Mouse (Mus musculus): ENCODE results near the gene C9orf72. TPM values are rescaled to one million over a fixed set of nuclear protein-coding genes. Genes with fewer than 3 reads are reported as not detected.
"Not testable (repeated sequence)": the region's sequence is repeated elsewhere in the genome, so short reads cannot be mapped to it uniquely, and the experiment has no call there.

The C9orf72 gene
- total RNA-seq (2021): 1 to 10 TPM; 8.9 to 9.0 TPM
- long read RNA-seq, experiment 1, transcript C9orf72-203 (11 exons, 3,193 nt): major isoform, 5 of 10 reads
- long read RNA-seq, experiment 1, partial matches to known transcripts: 3 of 10 reads
- long read RNA-seq, experiment 1, other reads (novel, unspliced or antisense): 2 of 10 reads
- long read RNA-seq, experiment 2, transcript C9orf72-203 (11 exons, 3,193 nt): major isoform, 7 of 13 reads
- long read RNA-seq, experiment 2, partial matches to known transcripts: 2 of 13 reads
- long read RNA-seq, experiment 2, other reads (novel, unspliced or antisense): 4 of 13 reads

DNA sequence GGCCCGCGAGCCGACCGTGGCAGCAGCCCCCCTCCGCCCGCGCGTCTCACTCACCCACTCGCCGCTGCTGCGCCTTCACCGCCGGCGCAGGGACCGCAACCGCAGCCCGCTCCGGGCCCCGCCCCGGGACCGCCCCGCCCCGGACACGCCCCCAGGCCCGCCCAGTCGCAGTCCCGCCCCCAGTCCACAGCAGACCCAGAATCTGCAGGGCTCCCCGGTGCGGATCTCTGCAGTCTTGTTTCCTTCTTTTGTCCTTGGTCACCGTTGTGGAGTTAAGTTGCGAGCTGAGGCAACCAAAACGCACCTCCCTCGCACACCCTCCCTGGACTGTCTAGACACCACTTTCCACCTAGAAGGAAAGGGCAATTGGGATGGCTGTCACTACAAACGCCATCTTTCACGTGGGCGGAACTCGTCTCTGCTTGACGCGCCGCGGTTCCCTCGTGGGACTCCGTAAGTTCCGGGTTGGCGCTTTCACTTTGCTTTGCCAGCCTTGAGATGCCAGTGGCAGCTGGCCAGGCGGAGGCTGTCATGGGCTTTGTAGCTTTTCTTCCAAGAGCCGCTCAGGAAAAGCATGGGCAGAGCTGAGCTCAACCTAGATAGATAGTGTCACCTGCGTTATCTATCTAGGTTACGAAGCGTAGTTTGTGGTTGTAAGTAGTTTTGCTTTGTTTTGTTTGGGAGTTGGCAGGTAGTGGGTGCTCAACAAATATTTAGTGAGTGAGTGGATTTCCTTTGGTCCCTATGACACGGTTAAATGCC, at the start of gene C9orf72:
Gene C9orf72, minus strand, starts transcription at position 442 of the 762 bp plus-strand sequence.
- peak; percentile 87 to 92 for DNase-seq (ENCODE audit: low spot score in 2 of 2)

DNA sequence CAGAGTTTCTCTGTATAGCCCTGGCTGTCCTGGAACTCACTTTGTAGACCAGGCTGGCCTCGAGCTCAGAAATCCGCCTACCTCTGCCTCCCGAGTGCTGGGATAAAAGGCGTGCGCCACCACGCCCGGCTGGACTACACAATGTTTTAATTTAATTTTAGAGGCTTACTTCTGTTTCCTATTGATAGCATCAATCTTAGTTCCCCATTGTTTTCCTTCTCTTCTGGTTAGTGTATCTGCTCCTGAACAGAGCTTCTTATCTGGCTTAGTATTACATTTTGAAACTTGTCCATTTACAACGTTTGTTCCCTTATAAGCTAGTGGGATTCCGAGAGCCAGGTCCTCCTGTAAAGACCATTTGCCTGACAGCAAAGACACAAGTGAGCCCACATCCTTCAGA, 33.0 kb upstream of the C9orf72 start:
- DNase-seq (ENCODE audit: low spot score in 2 of 2): no peak

DNA sequence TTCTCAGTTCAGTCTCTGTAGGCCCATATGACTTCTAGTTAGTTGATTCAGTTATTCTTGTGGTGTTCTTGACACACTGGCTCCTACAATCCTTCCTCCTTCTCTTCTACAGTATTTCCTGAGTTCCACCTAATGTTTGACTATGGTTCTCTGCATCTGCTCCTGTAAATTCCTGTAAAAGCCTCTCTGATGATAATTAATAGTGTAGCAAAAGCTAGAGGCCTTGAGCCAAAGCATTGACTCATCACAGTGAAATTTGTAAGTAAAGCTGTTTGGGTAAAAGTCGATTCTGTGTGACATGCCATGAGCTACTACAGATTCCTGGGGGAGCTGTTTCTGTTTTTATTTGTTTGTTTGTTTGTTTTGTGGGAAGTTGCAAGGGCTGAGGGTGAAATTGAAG, 18.0 kb upstream of the C9orf72 start:
- DNase-seq (ENCODE audit: low spot score in 2 of 2): no peak

DNA sequence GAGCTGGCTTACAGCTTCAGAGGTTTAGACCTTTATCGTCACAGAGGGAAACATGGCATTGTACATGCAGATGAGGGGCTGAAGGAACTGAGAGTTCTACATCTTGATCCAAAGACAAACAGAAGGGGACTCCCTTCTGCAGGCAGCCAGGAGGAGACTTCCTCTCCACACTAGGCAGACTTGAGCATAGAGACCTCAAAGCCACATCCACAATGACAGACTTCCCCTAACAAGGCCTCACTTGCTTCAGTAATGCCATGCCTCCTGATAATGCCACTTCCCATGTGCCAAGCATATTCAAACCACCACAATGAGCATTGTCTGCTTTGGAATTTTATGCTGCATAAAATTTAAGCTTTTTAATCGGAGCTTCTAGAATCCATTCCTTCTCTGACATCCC, 15.8 kb upstream of the C9orf72 start:
- no peak for DNase-seq (ENCODE audit: low spot score in 2 of 2)

DNA sequence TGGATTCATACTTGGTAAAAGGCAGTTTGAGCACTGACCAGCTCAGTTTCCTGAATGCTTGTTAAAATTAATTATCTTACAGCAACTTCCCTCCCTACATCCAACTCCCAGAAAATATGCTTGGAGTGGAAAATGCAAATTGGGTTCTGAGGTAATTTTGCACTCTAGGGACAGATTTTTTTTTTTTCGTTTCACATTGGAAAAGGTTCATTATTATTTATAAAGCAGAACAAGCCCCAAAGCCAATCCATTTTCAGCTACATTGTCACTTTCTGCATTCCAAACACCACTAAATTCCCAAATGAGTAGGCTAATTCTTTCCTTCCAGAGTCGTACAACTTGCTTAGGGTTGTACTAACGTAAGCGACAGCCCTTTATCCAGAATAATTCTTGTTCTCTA, 12.7 kb upstream of the C9orf72 start:
- DNase-seq (ENCODE audit: low spot score in 2 of 2): no peak

DNA sequence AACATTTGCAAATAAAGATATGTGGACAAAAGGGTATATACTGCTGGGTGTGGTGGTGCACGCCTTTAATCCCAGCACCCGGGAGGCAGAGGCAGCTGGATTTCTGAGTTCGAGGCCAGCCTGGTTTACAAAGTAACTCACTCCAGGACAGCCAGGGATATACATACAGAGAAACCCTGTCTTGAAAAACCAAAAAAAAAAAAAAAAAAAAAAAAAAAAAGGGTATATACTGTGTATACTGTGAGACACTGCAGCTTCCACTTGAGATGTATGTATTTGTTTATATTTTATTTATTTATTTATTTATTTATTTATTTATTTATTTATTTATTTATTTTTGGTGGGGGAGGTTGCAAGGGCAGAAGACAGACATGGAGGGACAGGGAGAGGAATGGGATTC, 12.3 kb upstream of the C9orf72 start:
- DNase-seq (ENCODE audit: low spot score in 2 of 2): not testable (repeated sequence)

DNA sequence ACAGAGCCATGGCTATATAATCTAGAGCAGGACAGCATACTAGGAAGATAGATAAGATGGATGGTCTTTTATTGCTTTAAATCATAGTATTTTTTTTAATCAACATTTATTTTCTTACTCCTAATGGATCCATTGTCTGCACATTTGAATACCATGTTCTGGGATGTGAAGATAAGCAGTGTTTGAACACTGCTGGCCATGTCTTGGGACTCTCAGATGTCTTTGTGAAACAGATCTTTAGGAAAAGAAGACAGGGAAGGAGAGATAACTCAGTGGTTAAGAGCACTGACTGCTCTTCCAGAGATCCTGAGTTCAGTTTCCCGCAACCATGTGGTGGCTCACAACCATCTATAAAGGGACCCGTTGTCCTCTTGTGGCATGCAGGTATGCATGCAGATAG, 10.3 kb upstream of the C9orf72 start:
- DNase-seq (ENCODE audit: low spot score in 2 of 2): no peak

DNA sequence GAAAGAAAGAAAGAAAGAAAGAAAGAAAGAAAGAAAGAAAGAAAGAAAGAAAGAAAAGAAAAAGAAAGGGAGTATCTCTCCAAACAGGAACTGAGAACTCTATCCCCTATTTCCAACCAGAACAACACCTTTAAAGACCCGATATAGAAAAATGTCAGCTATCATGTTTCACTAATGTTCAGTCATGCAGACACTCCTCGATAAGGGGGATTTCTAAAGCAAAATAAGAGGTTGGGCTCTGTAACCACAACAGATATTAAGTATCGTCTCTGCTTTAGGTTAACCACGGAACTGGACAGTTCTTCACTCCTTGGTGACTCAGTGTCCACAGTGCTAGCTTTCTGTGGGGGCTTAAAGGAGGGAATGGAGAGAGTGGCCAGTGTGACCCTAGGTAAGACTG, 2.3 kb upstream of the C9orf72 start:
- no peak for DNase-seq (ENCODE audit: low spot score in 2 of 2)

DNA sequence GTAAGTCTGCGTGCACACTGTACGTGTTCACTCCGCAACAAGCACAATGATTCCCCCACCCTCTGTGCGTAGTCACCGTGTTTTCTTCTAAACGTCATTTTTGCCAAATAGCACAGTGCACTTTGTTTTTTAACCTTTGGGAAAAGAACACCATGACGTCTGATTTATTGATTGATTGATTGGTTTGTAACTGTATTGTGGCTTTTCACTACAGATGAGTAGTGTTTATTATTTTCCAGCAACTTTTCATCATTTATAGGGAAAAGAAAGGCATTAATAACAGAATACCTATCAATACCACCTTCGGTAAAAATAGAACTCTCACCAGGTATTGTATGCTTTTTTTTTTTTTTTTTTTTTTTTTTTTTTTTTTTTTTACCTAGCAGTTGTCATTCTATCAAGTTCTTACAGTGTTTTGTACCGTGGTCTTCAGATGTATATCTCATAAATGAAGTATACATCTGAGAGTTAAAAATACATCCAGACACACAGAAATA, 569 bp upstream of the C9orf72 start:
- DNase-seq (ENCODE audit: low spot score in 2 of 2): no peak

DNA sequence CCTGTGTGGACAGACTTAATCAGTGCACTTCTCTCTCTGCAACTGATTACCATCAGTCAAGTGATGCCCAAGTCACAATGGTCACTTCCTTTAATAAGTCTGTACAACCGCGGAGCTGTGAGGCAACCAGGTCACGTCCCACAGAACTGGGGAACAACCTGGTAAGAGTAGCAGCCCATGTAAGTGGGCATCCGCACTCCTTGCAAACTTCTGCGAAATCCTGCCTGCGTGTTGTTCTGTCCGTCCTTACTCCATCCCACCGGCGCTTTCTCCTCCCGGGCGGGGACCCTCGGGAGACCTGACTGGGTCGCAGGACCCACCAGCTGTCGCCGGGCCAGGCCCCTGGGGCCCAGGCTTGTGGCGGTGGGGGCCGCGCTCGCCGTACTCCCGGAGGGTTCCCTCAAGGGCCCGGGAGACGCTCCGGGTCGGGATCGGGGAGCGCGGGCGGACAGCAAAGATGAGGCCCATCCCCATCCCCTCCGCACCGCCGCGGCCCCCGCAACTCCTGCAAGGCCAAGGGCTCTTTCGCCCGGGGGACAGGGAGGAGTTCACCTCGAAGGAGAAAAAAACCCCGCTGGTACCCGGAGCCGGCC, 738 bp downstream of the C9orf72 start:
- peak in 1 of 2 experiments; percentile 31 for DNase-seq (ENCODE audit: low spot score in 2 of 2)

DNA sequence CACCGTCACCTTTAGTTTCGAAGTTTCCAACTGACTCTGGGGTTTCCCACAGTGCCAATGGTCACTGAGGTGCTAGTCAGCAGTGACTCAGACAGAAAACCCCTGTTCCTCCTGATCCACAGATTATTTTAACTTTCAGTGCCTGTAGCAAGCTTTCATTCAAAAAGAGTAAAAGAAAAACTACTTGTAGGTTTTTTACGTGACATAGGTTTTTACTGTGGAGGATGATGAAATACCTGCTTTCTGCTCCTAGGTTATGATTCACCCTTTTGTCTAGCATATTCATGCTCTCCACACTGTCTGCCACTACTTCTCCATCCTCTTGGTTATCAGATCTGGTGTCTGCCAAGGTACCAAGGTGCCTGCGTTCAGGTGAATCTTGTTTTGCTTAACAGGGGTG, 1.9 kb downstream of the C9orf72 start:
- DNase-seq (ENCODE audit: low spot score in 2 of 2): no peak

DNA sequence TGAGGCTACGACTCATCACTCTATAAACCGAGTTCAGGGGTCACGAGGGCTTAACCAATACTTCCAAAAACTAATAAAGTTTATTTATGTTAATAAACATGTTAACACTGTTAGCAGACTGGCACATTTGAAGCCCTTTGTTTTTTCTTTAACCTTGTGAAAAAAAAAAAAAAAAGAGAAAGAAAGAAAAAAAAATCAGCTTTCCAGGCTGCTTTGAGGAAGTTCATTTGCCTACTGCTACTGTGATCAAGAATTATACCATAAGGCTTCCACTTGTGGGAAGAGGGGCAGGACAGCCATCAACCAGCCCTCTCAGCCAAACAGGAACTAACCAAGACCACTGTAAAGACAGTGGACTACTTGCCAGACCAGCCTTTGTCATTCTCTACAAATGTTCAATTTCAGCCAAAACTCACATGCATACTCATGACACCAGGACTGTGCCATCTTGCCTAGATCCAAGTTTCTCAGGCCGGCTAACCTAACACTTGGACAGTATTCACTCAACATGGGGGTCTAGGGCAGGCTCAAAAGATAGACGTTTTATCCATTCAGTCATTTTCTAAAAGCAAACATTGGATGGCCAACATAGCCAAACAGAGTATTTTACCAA, 2.5 kb downstream of the C9orf72 start:
- DNase-seq (ENCODE audit: low spot score in 2 of 2): no peak

DNA sequence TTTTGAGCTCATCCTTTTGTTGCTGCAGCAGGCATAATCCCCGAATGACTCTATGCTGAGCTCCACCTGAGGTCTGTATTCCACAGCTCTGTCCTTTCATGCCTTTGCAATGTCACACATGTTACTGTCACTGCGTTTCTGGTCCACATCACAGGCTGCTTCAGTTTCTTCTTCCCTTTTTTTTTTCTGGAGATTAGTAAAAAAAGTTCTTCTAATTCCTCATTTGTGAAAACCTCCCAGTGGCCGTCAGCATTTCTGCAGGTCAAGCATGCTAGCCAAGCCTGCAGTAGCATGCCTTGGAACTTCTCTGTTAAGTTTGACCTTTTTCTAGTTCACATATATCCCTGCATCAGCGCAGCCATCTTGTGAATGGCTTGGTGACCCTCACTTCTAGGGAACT, 4.1 kb downstream of the C9orf72 start:
- DNase-seq (ENCODE audit: low spot score in 2 of 2): no peak

DNA sequence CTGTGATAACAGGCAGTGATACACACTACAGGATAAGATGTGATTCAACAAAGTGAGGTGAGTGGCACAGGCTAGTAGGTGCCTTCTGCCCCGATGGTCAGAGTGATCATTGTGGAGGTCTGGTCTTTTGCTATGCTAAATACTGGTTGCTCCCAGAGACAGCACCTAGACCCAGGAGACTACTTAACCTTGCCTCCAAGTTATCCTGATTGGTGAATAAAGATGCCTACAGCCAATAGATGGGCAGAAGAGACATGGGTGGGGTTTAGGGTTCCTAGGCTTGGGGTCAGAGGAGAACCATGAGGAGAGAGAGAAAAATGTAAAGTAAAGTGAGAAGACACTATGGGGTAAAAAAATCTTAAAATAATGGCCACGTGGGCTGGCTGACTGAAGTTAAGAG, 4.8 kb downstream of the C9orf72 start:
- no peak for DNase-seq (ENCODE audit: low spot score in 2 of 2)

DNA sequence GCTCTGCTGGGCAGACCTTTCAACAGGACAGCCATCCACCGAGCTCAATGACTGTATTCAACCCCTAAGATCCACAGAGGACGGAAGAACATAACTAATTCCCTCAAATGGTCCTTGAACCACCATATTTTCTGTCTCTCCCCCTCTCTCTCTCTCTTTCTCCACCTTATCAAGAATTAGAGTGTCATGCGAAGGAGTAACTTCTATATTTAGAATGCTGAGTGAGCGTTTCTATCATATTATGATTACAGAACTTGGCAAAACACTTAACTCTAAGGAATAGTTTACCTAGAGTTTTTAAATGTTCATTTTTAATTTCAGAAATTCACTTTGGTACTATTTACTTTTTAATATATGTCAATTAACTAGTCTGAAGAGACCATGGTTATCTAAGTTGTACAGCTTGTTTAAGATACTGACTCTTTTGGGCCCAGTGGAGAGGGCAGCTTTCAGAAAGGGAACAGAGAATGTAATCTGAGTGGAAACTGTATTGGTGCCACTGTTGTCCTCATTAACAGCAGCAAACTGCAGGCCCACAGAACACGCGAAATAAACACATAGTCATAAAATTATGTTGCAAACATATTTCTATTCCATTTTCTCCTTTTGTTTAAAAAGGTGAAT, 5.8 kb downstream of the C9orf72 start:
- no peak for DNase-seq (ENCODE audit: low spot score in 2 of 2)

DNA sequence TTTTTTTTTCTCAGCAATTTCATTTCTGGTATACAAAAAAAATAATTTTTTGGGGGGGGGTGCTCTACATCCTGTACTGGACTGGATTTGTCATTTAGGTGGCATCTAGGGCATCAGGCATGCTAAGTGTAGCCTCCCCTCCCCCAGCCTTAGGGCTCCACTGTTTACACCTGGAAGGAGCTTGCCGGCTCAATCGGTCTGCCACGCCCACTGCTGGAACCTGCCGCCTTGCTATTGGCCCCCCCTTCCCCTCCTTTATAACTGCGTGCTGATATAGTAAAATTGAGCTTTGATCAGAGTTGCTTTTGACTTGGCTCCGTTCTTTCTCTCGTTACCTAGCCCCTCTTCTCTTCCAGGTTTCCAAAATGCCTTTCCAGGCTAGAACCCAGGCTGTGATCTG, 21.3 kb downstream of the C9orf72 start:
- no peak for DNase-seq (ENCODE audit: low spot score in 2 of 2)

DNA sequence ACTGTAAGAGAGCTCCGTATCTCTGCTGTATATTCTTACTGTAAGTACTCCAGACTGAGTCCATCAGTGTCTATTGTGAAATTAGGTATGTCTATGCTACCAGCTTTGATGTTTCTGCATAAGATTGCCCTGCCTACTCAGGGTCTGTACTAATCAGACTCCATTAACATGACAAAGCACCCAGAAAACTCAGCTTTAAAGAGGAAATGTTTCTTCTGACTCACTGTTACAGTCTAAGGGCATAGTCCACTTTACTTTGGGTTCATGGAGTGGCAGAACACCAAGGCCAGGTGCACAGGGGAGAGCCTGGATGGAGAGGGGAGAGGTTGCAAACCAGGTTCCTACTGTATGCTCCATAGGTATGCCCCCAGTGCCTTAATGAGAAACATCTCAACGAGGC, 22.3 kb downstream of the C9orf72 start:
- DNase-seq (ENCODE audit: low spot score in 2 of 2): no peak

DNA sequence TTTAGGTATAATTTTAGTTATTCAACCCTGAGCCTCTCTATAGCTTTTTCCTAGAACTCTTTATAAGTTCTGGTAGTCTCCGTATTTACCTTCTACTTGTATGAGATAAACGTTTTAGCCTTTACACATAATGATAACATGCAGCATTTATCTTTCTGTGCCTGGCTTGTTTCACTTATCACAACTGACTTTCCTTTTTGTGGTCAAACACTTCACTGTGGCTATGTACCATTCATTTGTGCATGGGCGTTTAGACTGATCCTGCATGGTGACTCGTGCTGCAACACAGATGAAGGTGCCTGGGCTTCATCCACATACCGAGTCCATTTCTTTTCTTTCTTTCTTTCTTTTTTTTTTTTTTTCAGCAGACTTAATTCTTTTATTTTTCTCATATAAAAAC, 24.3 kb downstream of the C9orf72 start:
- no peak for DNase-seq (ENCODE audit: low spot score in 2 of 2)

DNA sequence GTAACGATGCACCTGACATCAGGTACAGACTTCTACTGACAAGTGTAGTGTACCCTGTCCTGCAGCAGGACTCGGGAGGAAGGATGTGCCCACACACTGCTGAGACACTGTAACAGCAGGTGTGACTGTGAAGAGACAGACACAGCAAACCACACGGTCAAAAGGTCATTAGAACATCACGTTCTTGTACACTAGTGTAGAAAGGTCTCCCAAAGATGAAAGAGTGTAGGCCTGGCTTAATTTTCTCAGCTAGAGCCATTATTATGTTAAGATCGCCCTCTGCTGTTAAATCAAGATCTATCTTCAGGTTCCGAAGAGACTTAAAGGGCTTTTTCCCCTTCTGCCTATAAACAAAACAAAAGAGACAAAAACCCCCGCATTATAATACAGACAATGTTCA, 33.2 kb downstream of the C9orf72 start:
- no peak for DNase-seq (ENCODE audit: low spot score in 2 of 2)

DNA sequence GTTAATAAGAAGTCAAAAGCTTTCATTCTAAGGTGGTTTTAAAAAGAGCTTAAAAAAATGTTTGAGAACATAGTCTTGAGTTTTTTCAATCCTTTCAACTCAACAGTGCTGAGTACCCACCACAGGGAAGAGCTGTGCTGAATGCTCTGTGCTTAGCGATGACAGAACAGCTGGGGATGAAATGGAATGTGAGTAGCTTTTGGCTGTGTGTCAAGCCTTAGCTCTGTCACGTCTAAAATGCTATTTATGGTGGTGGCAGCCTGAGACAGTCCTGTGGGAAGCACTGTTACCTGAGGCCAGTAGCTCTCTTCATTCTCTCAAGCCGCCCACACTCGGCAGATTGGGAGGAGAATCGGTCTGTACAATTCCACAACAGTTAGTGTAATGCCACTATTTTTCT, 36.2 kb downstream of the C9orf72 start:
- no peak for DNase-seq (ENCODE audit: low spot score in 2 of 2)

DNA sequence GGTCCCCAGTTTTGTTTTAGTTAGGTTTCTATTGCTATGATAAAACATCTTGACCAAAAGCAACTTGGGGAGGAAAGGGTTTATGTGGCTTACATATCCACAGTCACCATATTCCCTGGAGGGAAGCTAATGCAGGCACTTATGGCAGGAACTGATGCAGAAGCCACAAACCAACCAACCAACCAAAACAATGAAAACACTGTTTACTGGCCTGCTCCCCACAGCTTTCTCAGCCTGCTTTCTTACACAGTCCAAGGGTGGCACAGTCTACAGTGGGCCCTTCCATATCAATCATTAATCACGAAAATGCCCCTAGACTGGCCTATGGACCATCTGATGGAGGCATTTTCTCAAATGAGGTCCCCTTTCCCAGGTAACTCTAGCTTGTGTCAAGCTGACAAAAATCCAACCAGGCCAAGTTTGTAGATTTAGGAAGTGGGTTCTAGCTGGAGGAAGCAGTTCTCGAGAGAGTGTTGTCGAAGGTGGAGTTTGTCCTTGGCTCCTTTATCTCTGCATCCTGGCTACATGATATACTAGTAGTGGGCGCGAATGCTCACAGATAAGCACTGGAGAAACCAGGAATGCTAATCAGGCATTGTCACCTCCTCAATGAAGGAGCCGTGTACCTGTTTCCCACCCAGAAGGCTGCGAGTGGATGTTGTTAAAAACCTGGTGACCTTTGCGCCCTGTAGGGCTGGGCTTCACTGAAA, 38.2 kb downstream of the C9orf72 start:
- no peak for DNase-seq (ENCODE audit: low spot score in 2 of 2)
